Mouse (Mus musculus): ENCODE results near the gene Lmx1b. TPM values are rescaled to one million over a fixed set of nuclear protein-coding genes. Genes with fewer than 3 reads are reported as not detected.

The Lmx1b gene
- total RNA-seq, 1 experiment from 2014 or later = not detected

DNA sequence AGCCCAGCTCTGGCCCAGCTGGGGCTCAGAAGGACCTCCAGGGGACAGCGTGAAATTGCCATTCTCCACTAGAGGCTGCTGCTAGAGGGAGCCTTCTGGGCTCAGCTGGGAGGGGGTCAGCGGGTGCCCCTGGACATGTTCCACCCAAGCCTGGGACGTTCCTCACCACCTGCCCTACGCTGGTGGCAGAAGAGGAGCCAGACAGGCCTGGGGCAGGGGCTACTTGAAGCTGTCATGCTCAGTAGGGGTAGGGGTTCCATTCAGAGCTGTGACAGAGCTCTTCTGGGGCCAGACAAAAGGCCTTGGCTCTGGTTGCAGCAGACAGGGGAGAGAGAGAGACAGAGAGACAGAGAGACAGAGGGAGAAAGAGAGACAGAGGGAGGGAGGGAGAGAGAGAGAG is 42.9 kb downstream of the Lmx1b start:
- ATAC-seq (replicated peaks in 1 of 2; ENCODE audit: insufficient read depth in 1 of 2, low FRiP score in 2 of 2, low TSS enrichment in 1 of 2, low read depth in 1 of 2, poor library complexity in 2 of 2, severe bottlenecking in 2 of 2) = no peak

DNA sequence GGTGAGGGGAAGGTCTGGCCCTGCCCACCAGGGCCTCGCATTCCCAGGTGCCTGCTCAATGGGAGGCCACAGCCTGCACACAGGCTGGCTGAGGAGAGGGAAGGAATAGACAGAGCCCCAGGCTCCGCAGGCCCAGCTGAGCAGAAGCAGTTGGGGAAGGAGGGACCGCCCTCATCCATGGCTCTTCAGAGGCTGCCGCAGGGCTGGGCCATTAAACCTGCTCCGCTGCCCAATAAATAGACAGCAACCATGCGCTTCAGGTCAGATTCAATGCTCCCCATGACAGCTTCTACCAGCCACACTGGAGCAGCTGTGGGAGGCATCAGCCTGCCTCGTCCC is 45.3 kb downstream of the Lmx1b start:
- no peak for ATAC-seq (replicated peaks in 1 of 2; ENCODE audit: insufficient read depth in 1 of 2, low FRiP score in 2 of 2, low TSS enrichment in 1 of 2, low read depth in 1 of 2, poor library complexity in 2 of 2, severe bottlenecking in 2 of 2)

GRCm38 (mm10) chr2:33594181-33595084 is 45.9 kb downstream of the Lmx1b start:
- no peak for ATAC-seq (replicated peaks in 1 of 2; ENCODE audit: insufficient read depth in 1 of 2, low FRiP score in 2 of 2, low TSS enrichment in 1 of 2, low read depth in 1 of 2, poor library complexity in 2 of 2, severe bottlenecking in 2 of 2)

- ATAC-seq (replicated peaks in 1 of 2; ENCODE audit: insufficient read depth in 1 of 2, low FRiP score in 2 of 2, low TSS enrichment in 1 of 2, low read depth in 1 of 2, poor library complexity in 2 of 2, severe bottlenecking in 2 of 2) = no peak
Measured at GRCm38 (mm10) chr2:33592931-33593555, 47.3 kb downstream of the Lmx1b start.

DNA sequence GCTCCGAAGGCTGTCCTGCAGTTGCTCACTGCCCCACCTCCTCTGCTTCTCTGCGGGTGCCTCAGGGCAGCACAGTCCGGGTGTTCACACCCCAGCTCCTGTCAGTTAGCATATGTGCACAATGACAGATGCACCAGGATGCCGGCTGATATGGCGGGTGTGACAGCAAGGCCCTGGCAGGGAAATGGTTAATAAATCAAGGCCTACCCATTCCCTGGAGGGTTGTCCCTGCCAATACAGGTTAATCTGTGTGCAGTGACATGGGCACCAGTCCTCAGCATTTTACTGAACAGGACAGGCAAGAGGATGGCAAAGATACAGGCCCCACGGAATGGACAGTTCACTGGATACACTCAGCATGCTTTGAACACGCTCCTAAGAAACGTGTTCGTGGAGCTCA is 51.0 kb downstream of the Lmx1b start:
- ATAC-seq (replicated peaks in 1 of 2; ENCODE audit: insufficient read depth in 1 of 2, low FRiP score in 2 of 2, low TSS enrichment in 1 of 2, low read depth in 1 of 2, poor library complexity in 2 of 2, severe bottlenecking in 2 of 2) = no peak

DNA sequence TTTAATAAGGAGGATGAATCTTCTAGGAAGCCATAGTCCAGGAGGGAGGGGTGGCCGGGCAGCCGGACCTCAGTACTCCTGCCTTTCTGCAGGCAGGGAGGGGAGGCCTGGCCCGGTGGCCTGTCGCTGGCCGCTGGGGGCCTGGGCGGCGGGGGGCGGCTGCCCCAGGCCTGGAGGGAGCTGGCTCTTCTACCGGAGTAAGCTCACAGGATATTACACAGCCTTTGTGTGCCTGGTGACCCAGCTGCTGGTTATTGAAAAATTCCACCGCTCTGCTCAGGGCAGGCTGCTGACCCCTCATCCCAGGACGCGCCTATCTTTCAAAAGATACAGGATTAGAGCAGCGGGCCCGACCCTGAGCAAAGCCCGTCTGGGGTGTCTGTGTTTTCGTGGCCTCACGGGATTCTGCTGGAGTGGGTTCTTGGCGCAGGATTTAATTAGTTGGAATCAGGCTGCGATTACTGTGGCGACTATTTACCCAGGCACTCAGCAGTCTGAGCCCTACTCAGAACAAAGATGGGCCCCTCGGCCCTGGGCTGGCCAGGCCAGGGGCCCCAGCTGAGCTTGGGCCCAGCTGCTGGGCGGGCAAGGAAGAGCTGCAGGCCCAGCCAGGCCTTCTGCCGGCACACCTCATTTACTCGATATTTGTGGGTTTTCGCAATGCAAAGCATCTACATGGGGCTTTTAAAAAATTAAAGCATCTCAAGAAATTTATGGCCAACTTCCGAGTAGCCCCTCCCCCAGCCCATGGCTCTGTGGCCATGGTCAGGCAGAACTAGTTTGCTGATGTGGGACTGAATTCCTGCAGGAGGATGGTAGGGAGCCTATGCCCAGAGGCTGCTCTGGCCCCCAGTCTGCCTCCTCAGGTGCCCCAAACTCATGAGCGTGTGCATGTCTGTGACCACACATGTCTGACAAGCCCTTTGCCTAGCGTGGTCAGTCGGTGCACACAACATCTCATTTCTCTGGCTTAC is 55.1 kb downstream of the Lmx1b start:
- ATAC-seq (replicated peaks in 1 of 2; ENCODE audit: insufficient read depth in 1 of 2, low FRiP score in 2 of 2, low TSS enrichment in 1 of 2, low read depth in 1 of 2, poor library complexity in 2 of 2, severe bottlenecking in 2 of 2) = no peak

GRCm38 (mm10) chr2:33583761-33584160 is 56.5 kb downstream of the Lmx1b start:
- no peak for ATAC-seq (replicated peaks in 1 of 2; ENCODE audit: insufficient read depth in 1 of 2, low FRiP score in 2 of 2, low TSS enrichment in 1 of 2, low read depth in 1 of 2, poor library complexity in 2 of 2, severe bottlenecking in 2 of 2)

DNA sequence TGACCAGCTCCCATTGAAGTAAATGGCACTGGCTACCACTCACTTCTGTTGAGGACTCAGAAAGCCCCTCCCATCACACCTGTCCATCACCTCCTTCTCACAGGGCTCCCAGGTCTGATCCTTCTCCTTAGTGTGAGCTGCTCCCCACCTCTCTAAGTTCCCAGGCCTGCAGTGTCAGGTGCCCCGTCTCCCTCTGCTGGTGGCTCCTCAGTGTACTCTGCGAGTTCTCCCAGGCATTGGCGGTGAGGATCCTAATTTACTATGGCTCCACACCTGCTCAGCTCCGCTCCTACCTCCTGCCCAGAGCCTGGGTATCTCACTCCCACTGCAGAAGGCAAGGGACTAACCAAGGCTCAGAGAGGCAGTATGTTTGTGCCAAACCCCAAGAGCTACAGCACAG is 57.0 kb downstream of the Lmx1b start:
- 0 out of 4 replicates have a peak, but pooled peaks of 1 of the 2 experiments have one; percentile 37 for ATAC-seq (replicated peaks in 1 of 2; ENCODE audit: insufficient read depth in 1 of 2, low FRiP score in 2 of 2, low TSS enrichment in 1 of 2, low read depth in 1 of 2, poor library complexity in 2 of 2, severe bottlenecking in 2 of 2)

GRCm38 (mm10) chr2:33582457-33583060 is 57.8 kb downstream of the Lmx1b start:
- ATAC-seq (replicated peaks in 1 of 2; ENCODE audit: insufficient read depth in 1 of 2, low FRiP score in 2 of 2, low TSS enrichment in 1 of 2, low read depth in 1 of 2, poor library complexity in 2 of 2, severe bottlenecking in 2 of 2) = no peak

GRCm38 (mm10) chr2:33581866-33582265 is 58.4 kb downstream of the Lmx1b start:
- no peak for ATAC-seq (replicated peaks in 1 of 2; ENCODE audit: insufficient read depth in 1 of 2, low FRiP score in 2 of 2, low TSS enrichment in 1 of 2, low read depth in 1 of 2, poor library complexity in 2 of 2, severe bottlenecking in 2 of 2)

DNA sequence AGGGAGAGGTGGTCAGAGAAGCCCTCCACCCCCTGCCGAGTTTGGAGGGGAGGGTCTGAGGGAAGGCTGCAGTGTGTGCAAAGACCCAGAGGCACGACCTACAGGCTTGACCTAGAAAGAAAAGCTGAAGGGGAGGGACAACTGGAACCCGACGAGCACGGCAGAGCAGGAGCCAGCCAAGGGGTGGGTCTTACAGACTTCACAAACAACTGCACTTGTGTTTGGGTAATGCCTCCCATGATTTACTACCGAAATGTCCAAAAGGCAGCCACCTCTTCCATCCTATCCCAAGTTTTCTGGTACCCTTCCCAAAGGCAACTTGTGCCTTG is 58.9 kb downstream of the Lmx1b start:
- ATAC-seq (replicated peaks in 1 of 2; ENCODE audit: insufficient read depth in 1 of 2, low FRiP score in 2 of 2, low TSS enrichment in 1 of 2, low read depth in 1 of 2, poor library complexity in 2 of 2, severe bottlenecking in 2 of 2) = no peak

DNA sequence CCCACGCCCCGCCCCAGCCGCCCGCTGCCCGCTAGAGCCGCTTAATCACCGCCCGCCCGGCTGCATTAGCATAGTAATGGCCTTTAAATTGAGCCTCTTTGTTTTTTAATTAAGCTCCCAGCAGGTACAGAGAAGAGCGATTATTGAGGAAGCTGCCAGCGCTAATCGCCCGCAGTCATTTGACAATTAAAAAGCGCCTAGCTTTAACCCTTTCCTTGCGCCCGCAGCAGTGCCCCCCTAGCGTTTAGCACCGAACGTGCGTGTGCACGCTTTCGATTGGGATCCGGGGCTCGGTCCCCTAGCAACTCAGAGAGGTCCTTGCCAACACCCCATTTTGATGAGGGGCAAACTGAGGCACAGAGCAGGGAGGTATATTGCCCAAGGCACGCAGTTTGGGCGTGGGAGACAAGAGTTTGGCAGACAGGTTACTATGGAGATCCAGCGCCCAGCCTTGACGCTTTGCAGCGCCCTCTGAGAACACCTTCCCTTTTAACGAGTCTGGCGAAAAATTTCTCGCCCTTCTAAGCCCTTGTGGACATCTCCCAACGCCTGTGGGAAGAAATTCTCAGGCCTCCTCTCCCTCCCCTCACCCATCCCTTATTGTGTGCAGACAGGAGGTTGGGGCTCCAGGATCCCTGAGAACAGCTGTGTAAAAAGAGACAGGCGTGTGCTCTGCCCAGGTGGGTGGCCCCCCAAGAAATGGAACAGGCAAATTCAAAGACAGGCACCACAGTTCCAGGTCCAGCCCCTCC is 59.4 kb downstream of the Lmx1b start:
- ATAC-seq (replicated peaks in 1 of 2; ENCODE audit: insufficient read depth in 1 of 2, low FRiP score in 2 of 2, low TSS enrichment in 1 of 2, low read depth in 1 of 2, poor library complexity in 2 of 2, severe bottlenecking in 2 of 2) = peak in 1 of 2 experiments; percentile 11; a peak in 1 of 4 replicates

DNA sequence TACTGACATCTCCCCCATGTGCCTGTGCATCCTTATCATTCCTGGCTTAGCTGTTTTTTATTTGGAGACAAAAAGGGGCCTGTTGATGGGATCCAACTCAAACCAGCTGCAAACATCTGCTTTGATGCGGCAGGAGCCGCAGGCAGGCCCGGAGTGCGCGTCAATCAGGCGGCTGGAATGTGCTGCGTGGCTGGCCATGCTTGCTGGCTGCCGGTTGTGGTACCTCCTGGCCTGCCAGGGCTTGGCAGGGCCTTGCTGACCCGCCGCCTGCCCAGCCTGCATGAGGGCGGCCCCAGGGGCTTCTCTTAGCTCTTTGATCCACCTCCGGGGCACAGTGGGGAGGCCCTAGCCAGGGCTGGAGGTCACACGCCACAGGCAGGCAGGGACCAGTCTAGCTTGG is 64.9 kb downstream of the Lmx1b start:
- no peak for ATAC-seq (replicated peaks in 1 of 2; ENCODE audit: insufficient read depth in 1 of 2, low FRiP score in 2 of 2, low TSS enrichment in 1 of 2, low read depth in 1 of 2, poor library complexity in 2 of 2, severe bottlenecking in 2 of 2)

DNA sequence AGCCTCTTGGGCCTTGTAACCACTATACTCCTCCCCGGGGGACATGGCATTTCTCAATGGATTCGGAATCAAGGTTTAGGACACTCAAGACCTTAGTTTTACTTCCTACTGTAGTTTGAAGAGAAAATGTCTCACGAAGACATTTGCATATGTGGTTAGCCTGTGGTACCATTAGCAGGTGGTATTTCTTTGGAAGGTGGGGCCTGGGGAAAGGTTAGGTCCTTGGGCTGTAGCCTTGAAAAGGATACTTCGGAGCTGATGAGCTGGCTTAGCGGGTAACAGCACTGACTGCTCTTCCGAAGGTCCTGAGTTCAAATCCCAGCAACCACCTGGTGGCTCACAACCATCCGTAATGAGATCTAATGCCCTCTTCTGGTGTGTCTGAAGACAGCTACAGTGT is 67.2 kb downstream of the Lmx1b start:
- no peak for ATAC-seq (replicated peaks in 1 of 2; ENCODE audit: insufficient read depth in 1 of 2, low FRiP score in 2 of 2, low TSS enrichment in 1 of 2, low read depth in 1 of 2, poor library complexity in 2 of 2, severe bottlenecking in 2 of 2)

- ATAC-seq (replicated peaks in 1 of 2; ENCODE audit: insufficient read depth in 1 of 2, low FRiP score in 2 of 2, low TSS enrichment in 1 of 2, low read depth in 1 of 2, poor library complexity in 2 of 2, severe bottlenecking in 2 of 2) = no peak
Measured at GRCm38 (mm10) chr2:33571219-33571824, 69.0 kb downstream of the Lmx1b start.

GRCm38 (mm10) chr2:33569698-33570097 is 70.6 kb downstream of the Lmx1b start:
- ATAC-seq (replicated peaks in 1 of 2; ENCODE audit: insufficient read depth in 1 of 2, low FRiP score in 2 of 2, low TSS enrichment in 1 of 2, low read depth in 1 of 2, poor library complexity in 2 of 2, severe bottlenecking in 2 of 2) = no peak
